Mouse (Mus musculus): ENCODE measurements around the gene Slc44a4.
A peak's percentile ranks its signal among the peaks of the same experiment; 100 is the strongest.
"Not testable (repeated sequence)": the region's sequence is repeated elsewhere in the genome, so short reads cannot be mapped to it uniquely, and the experiment has no call there.

The Slc44a4 gene

DNA sequence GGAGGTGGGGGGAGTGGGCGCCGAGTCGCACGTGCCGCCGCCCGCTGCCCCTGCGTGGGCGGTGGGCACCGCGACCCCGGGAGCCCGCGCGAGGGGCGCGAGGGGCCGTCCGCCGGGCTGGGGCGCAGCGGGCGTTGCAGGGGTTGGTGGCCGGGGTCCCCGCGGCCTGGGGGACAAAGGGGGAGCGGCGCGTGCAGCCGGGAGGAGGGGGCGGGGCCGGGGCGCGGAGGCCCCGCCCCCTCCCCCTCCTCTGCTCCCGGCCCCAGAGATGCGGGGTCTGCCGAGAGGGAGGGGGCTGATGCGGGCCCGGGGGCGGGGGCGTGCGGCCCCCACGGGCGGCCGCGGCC lies 15.6 kb upstream of the Slc44a4 start:
- no peak for DNase-seq (ENCODE audit: low read depth in 1 of 2, low spot score in 2 of 2)

DNA sequence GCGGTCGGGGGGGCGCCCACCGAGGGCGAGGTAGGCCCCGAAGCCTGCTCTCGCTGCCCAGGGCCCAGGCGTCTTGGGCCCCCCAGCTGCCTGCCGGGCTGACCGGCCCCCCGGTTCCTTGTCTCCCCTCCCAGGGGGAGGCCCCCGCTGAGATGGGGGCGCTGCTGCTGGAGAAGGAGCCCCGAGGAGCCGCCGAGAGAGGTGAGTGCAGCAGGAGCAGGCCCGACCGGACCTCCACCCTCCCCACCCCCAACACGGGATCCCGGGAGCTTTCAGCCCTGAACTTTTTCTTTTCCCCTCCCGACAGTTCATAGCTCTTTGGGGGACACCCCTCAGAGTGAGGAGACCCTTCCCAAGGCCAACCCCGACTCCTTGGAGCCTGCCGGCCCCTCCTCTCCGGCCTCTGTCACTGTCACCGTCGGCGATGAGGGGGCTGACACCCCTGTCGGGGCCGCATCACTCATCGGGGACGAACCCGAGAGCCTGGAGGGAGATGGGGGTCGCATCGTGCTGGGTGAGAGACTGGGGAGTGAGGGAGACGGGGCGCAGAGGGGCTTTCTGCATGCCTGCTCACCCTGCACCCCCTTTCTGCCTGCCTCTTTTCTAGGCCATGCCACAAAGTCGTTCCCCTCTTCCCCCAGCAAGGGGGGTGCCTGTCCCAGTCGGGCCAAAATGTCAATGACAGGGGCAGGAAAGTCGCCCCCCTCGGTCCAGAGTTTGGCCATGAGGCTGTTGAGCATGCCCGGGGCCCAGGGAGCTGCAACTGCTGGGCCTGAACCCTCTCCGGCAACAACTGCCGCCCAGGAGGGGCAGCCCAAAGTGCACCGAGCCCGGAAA lies 15.0 kb upstream of the Slc44a4 start:
- peak in 1 of 2 experiments; percentile 32 for DNase-seq (ENCODE audit: low read depth in 1 of 2, low spot score in 2 of 2)

DNA sequence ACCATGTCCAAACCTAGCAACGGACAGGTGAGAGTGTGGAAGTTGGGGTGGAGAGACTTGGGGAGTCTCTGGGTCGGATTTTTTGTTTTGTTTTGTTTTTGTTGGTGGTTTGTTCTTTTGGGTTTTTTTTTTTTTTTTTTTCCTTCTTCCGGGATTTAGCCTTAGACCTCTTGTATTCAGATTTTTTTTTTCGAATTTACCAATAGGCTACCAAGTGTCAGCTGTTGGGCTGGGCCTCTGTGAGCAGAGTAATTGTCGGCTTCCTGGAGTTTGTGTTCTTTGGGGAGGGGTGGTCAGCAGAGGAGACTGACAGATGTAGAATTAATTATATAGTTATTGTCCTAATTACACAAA lies 14.4 kb upstream of the Slc44a4 start:
- no peak for DNase-seq (ENCODE audit: low read depth in 1 of 2, low spot score in 2 of 2)

DNA sequence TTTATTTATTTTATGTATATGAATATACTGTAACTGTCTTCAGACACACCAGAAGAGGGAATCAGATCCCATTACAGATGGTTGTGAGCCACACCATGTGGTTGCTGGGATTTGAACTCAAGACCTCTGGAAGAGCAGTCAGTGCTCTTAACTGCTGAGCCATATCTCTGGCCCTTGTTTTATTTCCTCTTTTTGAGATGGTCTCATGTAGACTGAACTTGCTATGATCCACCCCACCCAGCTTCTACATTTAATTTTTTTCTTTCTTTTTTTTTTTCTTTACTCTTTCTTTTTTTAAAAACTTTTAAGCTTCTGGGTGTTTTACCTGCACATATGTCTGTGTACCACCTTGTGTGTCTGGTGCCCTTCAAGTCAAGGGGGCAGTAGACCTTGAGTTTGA lies 13.4 kb upstream of the Slc44a4 start:
- DNase-seq (ENCODE audit: low read depth in 1 of 2, low spot score in 2 of 2): not testable (repeated sequence)

DNA sequence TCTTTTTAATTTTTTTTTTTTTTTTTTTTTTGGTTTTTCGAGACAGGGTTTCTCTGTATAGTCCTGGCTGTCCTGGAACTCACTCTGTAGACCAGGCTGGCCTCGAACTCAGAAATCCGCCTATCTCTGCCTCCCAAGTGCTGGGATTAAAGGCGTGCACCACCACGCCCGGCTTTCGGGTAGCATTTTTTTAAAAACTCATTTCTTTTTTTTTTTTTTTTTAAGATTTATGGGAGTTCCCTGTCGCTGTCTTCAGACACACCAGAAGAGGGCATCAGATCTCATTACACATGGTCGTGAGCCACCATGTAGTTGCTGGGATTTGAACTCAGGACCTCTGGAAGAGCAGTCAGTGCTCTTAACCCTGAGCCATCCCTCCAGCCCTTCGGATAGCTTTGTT lies 12.3 kb upstream of the Slc44a4 start:
- not testable (repeated sequence) for DNase-seq (ENCODE audit: low read depth in 1 of 2, low spot score in 2 of 2)

DNA sequence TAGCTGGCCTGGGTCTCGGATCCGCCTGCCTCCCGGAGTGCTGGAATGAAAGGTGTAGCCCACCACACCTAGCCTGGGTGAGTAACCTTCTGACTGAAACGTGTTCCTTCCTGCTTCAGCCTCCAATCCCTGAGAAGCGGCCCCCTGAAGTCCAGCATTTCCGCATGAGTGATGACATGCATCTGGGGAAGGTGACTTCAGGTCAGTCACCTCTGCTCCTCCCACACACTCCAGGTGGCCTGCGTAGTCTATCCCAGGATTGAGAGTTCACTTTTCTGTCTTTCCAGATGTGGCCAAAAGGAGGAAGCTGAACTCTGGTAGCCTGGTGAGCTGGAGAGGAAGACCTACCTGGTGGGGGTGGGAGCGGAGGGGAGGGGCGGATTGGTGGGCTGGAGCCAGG lies 11.4 kb upstream of the Slc44a4 start:
- DNase-seq (ENCODE audit: low read depth in 1 of 2, low spot score in 2 of 2): no peak

DNA sequence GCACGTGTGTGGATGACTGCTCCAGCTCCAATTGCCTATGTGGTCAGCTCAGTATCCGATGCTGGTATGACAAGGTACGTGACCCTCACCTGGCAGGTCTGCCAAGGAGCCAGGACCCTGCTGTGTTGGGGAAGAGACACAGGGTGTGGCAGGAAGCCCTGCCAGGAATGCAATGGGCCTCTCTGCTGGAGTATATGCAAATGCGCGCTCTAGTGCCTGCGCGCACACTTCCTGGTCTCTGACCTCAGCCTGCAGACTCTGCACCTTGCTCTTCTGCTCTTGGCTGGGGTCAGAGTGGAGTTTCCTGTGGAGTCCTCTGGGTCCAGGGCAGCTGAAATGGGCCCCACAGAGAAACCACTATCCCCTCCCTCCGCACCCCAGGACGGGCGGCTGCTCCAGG lies 3.3 kb upstream of the Slc44a4 start:
- no peak for DNase-seq (ENCODE audit: low read depth in 1 of 2, low spot score in 2 of 2)

DNA sequence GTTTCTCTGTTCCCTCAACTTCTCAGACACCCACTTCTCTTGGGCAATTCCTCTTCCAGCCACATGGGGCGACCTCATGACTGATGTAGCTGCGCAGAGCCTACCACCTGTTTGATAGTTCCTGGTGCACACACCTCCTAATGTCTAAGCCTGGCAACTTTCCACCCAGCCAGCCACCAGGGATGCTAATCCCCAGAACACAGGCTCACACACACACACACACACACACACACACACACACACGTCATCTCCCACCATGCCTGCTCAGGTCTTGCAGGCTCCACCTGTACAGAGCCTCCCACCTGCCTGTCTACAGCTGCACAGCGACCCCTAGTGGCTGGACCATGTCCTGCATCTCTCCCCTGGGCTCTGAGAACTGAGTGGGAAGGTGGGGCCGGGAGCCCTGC lies 2.3 kb upstream of the Slc44a4 start:
- peak in 1 of 2 experiments; percentile 66 for DNase-seq (ENCODE audit: low read depth in 1 of 2, low spot score in 2 of 2)

DNA sequence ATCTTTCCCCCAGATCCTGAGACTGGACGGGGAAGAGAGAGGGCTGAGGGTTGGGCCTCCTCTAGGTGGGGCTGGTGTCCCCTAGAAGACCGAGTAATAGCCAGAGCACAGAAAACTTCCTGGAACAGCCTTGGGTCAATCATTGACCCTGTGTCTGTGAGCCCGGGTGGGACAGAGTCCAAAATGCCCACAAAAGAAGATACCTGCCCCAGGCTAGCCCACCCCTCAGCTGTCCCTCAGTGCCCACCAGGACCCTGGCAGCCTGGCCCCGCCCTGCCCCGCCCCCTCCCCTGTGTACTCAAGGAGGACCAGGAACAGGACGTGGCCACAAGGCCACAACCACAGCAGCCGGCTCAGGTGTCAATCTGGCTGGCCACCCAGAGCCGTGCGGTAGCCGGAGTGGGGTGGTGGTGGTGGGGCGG lies 1.2 kb downstream of the Slc44a4 start:
- no peak for DNase-seq (ENCODE audit: low read depth in 1 of 2, low spot score in 2 of 2)

DNA sequence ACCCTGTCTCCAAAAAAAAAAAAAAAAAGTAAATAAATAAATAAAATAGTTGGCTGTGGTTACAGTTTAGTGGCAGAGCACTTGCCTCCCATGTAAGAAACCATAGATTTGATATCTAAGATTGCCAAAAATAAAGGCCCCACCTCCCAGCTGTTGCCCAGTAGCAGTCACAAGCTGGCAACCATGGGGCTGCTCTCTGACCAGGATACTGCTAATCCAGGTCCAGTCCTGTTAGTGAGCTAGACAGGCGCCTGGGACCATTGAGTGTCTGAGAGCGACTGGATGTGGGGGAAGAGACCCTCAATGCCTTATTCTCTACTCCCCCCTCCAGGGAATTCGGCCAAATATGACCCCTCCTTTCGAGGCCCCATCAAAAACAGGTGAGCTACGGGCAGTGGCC lies 2.0 kb downstream of the Slc44a4 start:
- no peak for DNase-seq (ENCODE audit: low read depth in 1 of 2, low spot score in 2 of 2)

DNA sequence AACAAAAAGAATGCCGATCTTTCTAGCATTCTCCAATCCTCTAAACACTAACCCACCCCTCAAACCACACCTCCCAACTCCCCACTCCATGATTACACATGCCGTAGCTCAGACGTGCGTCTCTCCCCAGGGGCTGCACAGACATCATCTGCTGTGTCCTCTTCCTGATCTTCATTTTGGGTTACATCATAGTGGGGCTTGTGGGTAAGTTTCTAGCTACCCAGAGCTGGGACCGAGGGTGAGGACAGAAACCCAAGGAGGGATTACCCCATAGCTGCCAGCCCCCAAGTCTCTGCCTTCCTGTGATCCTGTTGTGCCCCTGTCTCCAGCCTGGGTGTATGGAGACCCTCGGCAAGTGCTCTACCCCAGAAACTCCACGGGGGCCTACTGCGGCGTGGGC lies 2.9 kb downstream of the Slc44a4 start:
- no peak for DNase-seq (ENCODE audit: low read depth in 1 of 2, low spot score in 2 of 2)

DNA sequence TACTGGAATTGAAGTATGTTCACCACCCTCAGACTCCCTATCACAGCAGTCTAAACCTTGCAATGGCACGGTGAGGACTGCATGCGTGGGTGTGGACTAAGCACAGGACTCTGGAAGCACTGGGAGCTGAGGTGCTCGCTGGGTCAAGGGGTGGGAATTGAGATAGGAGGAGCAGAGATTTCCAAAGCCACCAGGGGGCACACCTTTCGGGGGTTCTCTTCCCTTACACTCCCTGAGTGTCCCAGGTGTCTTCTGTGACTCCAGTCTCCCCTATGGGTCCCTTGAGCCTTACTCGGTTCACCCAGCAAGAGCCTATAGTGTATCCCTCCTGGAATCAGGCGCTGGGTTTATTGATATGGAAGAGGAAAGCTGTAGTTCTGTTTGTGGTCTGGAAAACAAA lies 8.7 kb downstream of the Slc44a4 start:
- no peak for DNase-seq (ENCODE audit: low read depth in 1 of 2, low spot score in 2 of 2)

DNA sequence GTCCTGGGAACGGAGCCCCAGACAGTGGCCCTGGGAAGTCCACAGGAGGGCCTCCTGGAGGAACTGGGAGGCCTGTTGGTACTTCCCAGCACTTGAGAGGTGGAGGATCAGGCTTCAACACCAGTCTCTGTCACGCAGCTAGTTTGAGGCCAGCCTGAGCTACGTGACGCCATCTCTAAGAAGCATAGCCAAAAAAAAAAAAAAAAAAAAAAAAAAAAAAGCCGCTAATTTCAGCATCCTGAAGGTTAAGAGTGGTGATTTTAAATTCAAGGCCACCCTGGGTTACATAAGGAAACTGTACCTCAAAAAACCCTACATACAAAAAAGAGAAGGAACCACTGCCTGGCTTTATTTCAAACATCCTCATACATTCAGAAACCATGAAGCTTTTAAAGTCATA lies 10.0 kb downstream of the Slc44a4 start:
- DNase-seq (ENCODE audit: low read depth in 1 of 2, low spot score in 2 of 2): no peak

DNA sequence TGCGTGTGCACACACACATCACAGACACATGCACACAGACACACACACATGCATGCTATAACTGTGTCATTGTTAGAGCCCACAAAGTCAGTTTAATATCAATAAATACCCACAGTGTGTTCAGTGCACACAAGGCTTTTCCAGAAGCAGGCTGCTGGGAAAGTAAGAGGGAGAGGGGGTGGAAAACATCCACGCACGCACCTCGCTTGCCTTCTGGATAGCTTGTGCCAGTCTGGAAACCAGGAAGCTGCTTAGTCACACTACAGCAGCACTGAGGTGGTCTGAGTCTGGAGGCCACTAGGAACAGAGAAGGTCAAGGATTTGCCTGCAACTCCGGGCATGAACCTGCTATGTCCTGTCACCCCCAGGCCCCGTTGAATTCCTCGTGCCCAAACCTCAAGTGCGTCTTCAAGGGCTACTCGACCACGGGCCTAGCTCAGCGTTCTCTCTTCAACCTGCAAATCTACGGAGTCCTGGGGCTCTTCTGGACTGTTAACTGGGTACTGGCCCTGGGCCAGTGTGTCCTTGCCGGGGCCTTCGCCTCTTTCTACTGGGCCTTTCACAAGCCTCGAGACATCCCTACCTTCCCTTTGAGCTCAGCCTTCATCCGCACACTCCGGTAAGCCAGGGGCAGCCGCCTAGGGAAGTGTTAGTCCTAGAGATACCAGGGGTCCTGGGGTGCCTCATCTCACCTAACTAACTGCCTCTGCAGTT lies 13.2 kb downstream of the Slc44a4 start:
- DNase-seq (ENCODE audit: low read depth in 1 of 2, low spot score in 2 of 2): no peak

DNA sequence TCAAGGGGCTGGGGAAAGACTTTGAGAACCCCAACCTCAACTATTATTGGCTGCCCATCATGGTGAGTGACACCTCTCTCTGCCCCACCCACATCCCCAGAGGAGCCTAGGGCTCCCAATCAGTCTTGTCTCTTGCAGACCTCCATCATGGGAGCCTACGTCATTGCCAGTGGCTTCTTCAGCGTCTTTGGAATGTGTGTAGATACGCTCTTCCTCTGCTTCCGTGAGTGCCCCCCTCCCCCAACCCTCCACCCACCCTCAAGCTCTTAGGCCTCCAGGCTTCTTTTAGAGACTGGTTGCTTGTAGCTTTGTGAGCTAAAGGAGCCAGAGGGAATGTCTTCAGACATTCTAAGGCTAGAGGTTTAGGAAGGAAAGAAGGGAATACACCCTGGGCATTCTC lies 14.6 kb downstream of the Slc44a4 start:
- DNase-seq (ENCODE audit: low read depth in 1 of 2, low spot score in 2 of 2): no peak

DNA sequence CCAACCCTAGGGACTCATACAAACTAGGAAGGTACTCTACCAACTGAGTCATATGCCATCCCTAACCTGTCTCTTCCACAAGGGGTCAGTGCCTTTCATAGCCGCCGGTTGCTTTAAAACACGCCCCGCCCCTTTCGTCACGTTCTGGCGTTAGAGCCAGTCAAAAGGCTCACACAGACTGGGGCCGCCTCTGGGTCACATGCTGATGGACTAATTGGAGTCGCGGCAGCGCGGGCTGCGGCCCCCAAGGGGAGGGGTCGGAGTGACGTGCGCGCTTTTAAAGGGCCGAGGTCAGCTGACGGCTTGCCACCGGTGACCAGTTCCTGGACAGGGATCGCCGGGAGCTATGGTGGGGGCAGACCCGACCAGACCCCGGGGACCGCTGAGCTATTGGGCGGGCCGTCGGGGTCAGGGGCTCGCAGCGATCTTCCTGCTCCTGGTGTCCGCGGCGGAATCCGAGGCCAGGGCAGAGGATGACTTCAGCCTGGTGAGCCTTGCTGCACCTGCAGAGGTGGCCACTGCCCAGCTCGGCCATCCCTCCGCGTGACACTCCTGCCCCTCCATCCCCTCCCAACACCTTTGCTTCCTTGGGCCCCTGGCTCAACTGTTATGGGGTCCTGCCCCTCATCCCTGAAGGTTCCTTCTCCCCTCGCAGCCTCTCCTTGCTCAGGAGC lies 16.9 kb downstream of the Slc44a4 start, which contains the start of gene Neu1:
TSS of gene Neu1 (plus strand) at position 193 of the 674 bp plus-strand sequence.
- peak; percentile 94 for DNase-seq (ENCODE audit: low read depth in 1 of 2, low spot score in 2 of 2)

DNA sequence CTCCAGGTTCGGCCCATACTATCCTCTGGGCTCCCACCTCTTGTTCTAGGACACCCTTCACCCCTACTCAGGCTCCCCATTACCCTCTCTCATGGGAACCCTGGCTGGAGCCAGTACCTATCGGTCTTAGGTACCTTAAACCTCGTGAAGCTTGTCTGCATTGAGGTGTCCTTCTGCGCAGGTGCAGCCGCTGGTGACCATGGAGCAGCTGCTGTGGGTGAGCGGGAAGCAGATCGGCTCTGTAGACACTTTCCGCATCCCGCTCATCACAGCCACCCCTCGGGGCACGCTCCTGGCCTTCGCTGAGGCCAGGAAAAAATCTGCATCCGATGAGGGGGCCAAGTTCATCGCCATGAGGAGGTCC lies 17.5 kb downstream of the Slc44a4 start:
- DNase-seq (ENCODE audit: low read depth in 1 of 2, low spot score in 2 of 2): no peak

DNA sequence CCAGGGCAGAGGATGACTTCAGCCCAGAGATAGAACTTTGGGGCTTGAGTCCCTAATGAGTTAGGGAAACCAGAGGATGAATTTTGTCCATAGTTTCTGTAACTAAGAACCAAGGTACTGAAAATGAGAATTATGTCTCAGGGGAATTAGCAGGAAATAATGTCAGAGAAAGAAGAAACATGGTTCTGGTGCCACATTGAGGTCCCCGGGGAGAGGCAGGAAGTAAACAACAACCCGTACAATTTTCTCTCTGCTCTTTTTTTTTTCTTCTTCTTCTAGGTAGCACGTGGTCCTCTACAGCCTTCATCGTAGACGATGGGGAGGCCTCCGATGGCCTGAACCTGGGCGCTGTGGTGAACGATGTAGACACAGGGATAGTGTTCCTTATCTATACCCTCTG lies 18.0 kb downstream of the Slc44a4 start:
- DNase-seq (ENCODE audit: low read depth in 1 of 2, low spot score in 2 of 2): no peak

DNA sequence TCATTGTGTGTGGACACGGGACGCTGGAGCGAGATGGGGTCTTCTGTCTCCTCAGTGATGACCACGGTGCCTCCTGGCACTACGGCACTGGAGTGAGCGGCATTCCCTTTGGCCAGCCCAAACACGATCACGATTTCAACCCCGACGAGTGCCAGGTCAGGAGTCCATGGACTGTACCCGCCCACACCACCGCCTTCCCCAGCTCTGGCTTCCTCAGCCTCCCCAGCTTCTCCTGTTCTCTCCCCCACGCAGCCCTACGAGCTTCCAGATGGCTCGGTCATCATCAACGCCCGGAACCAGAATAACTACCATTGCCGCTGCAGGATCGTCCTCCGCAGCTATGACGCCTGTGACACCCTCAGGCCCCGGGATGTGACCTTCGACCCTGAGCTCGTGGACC lies 19.8 kb downstream of the Slc44a4 start:
- DNase-seq (ENCODE audit: low read depth in 1 of 2, low spot score in 2 of 2): no peak

DNA sequence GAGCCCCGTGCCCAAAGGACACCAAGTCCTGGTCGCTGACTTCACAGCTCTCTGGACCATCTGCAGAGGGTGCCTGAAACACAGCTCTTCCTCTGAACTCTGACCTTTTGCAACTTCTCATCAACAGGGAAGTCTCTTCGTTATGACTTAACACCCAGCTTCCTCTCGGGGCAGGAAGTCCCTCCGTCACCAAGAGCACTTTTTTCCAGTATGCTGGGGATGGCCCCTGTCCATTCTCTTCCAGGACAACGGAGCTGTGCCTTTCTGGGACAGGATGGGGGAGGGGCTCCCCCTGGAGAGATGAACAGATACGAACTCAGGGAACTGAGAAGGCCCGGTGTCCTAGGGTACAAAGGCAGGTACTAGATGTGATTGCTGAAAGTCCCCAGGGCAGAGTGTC lies 20.6 kb downstream of the Slc44a4 start:
- DNase-seq (ENCODE audit: low read depth in 1 of 2, low spot score in 2 of 2): peak in 1 of 2 experiments; percentile 36

DNA sequence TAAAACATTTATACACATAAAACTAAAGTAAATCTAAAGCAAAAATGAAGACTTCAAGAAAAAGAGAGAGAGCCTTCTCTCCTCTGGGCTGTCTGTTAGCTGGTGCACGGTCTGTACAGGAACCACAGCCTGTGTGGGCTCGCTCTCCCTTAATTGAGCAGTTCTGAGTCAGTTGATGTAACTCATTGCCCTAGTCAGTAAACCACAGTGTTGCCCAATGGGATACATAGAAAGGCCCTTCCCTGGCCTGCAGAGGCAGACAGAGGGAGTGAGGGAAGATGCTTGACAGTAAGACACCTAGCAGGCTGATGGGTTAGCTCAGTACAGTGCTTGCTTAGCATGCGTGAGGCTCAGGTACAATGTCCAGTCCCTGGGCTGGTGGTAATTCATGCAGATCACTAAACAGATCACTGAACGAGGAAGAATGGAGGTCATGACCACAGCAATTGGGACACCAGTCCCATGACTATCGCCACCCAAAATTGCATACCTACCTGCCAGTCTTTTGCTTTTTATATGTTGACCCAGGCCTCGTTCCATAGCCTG lies 23.8 kb downstream of the Slc44a4 start:
- no peak for DNase-seq (ENCODE audit: low read depth in 1 of 2, low spot score in 2 of 2)
